Mouse (Mus musculus) midbrain, embryonic 11.5 days (tissue): ENCODE measurements around the gene Gfra4. TPM values are rescaled to one million over a fixed set of nuclear protein-coding genes. Genes with fewer than 3 reads are reported as not detected.

Experiments
- ATAC-seq: fragments of 200-750 bp; cut with Nextera tagmentation; 2 replicates; pipeline ENCODE4 v1.8.0; 2017; ENCODE audit warnings: moderate TSS enrichment, moderate library complexity; ENCODE audit not compliant: low FRiP score
- DNase-seq: peaks from one replicate; pipeline ENCODE4 v3.0.0; 2015; ENCODE audit warnings: low spot score; ENCODE audit errors: missing footprints
- H3K27ac ChIP-seq: fragments of 300-500 bp; sonication (generic); 2 replicates; pipeline ENCODE4 v1.5.1; 2014; ENCODE audit warnings: low read depth, low read length
- H3K27me3 ChIP-seq: fragments of 300-500 bp; sonication (generic); 2 replicates; pipeline ENCODE4 v1.6.1; 2014; ENCODE audit warnings: mild to moderate bottlenecking, low read length, moderate library complexity, mixed read lengths; ENCODE audit not compliant: control insufficient read depth, insufficient read depth
- H3K36me3 ChIP-seq: fragments of 300-500 bp; sonication (generic); 2 replicates; pipeline ENCODE4 v1.6.1; 2014; ENCODE audit warnings: mild to moderate bottlenecking, low read length, moderate library complexity, mixed read lengths; ENCODE audit not compliant: control insufficient read depth, insufficient read depth
- H3K4me1 ChIP-seq: fragments of 300-500 bp; sonication (generic); 2 replicates; pipeline ENCODE4 v1.6.1; 2014; ENCODE audit warnings: low read length; ENCODE audit not compliant: control insufficient read depth, insufficient read depth
- H3K4me2 ChIP-seq: fragments of 300-500 bp; sonication (generic); 2 replicates; pipeline ENCODE4 v1.6.1; 2014; ENCODE audit warnings: mild to moderate bottlenecking, moderate library complexity
- H3K4me3 ChIP-seq: fragments of 300-500 bp; sonication (generic); 2 replicates; pipeline ENCODE4 v1.5.1; 2014; ENCODE audit warnings: low read depth, low read length
- H3K9ac ChIP-seq: fragments of 300-500 bp; sonication (generic); 2 replicates; pipeline ENCODE4 v1.6.1; 2014; ENCODE audit warnings: low read length
- H3K9me3 ChIP-seq: fragments of 300-500 bp; sonication (generic); 2 replicates; pipeline ENCODE4 v1.6.1; 2016; ENCODE audit warnings: low read length; ENCODE audit not compliant: control insufficient read depth
- WGBS: fragments of 180-500 bp; shearing (Covaris S2); extraction: QIAGEN DNeasy Blood & Tissue Kit; methylation state at CpG from one replicate; pipeline ENCODE4 v1.1.7; 2014; 5-methylcytosine and 5-hydroxymethylcytosine counted together
- polyA plus RNA-seq: library from polyadenylated mRNA; unstranded; fragments of >200 nt; fragmentation: Nextera tagmentation; extraction: Ambion mirVana; gene quantifications from 2 replicates; pipeline ENCODE4 v1.2.1, GENCODE M21; 2014

The Gfra4 gene
- polyA plus RNA-seq, 1 experiment from 2014 or later, result 2.1 TPM

DNA sequence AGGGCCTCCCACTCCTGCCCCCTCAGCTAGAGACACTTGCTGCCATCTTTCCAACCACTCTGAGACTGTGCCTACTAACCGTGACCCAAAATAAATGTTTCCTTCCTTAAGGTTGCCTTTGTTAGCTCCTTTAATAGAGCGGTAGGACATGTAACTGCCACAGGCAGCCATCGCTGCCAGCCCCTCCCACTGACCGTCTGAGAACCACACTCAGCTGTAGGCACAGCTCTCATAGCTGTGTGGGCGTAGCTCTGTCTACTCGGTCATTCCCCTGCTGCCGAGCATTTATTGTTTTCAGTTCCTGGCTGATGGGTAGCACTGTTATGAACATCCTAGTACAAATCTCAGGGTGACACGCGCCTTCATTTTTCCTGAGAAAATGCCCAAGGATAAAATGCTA, 23.5 kb upstream of the Gfra4 start:
- 80% methylated on average over 9 of the region's 9 CpGs for WGBS
- ATAC-seq (no peak), DNase-seq (no peak)
- Histone ChIP-seq H3K4me3 (no peak overlapping the region), H3K4me2 (no peak overlapping the region), H3K4me1 (peaks cover 3% of the 10 kb centered on the region; the same call in 1 of the 2 replicates), H3K9me3 (no peaks in the 10 kb centered on the region), H3K27ac (no peak overlapping the region), H3K27me3 (peaks cover 14% of the 10 kb centered on the region), H3K36me3 (no peaks in the 10 kb centered on the region), H3K9ac (no peak overlapping the region)

DNA sequence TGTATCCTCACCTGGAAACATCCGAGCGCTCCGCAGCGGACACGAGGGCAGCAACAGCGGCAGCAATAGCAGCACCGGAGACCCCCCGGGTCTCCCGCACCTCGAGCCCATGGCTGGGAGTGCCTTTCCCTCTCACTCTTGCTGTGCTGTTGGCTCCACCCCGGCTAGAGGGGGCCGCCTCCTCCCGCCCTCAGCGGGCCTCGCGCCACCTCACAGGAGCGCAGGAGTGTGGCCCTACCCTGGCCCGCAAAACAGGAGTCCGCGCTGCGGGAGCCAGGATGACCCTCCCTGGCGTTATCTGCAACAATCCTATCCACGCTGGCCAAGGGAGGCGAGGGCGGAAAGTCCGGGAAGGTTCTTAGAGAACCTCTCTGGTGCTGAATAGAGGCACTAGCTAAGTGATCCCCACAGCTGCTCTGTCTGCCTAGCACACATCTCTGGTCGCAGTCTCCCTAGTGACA, 20.5 kb upstream of the Gfra4 start, which contains the start of gene Adam33:
Gene Adam33 (minus strand): TSS at position 411 of the 461 bp plus-strand sequence.
- H3K27me3 ChIP-seq, result peaks cover 14% of the 10 kb centered on the region
- H3K9me3 ChIP-seq, result no peaks in the 10 kb centered on the region

DNA sequence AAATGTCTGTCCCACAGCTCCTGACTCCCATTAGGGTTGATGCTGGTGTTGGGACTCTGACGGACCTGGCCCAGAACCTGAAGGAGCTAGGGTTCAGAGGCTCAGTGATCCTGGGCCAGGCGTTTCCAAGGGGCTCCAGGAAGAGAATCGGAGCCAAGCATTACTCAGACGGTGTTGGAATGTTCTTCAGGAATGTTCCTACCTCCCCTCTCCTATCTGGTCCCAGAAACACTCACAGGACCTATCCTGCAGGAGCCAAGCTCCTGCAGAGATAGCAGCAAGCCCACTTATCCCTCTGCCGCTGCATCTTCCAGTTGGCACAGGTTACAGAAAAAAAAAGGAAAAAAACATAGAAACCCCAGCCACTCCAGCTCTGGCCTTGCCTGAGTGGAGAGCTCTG, 18.7 kb upstream of the Gfra4 start:
- no peaks in the 10 kb centered on the region for H3K9me3 ChIP-seq
- no peaks in the 10 kb centered on the region for H3K36me3 ChIP-seq
- DNase-seq (no peak), ATAC-seq (no peak)
- no peak overlapping the region for H3K27ac ChIP-seq
- no peak overlapping the region for H3K4me3 ChIP-seq
- no peak overlapping the region for H3K9ac ChIP-seq
- H3K4me1 ChIP-seq, result peaks cover 3% of the 10 kb centered on the region; the same call in 1 of the 2 replicates
- H3K4me2 ChIP-seq, result no peak overlapping the region
- WGBS, result 76% methylated on average over 5 of the region's 5 CpGs
- peaks cover 17% of the 10 kb centered on the region for H3K27me3 ChIP-seq

More for the DNA sequence above, 20.5 kb upstream of the Gfra4 start, which contains the start of gene Adam33:
- H3K36me3 ChIP-seq, result no peaks in the 10 kb centered on the region
- H3K9ac ChIP-seq, result no peak within 1 kb of the TSS; the same call in 1 of the 2 replicates
- H3K27ac ChIP-seq, result no peak within 1 kb of the TSS
- peak; percentile 87 for DNase-seq
- H3K4me2 ChIP-seq, result peak within 1 kb of the TSS; percentile 41
- ATAC-seq, result no peak
- H3K4me3 ChIP-seq, result peak within 1 kb of the TSS; percentile 13; the same call in 1 of the 2 replicates
- H3K4me1 ChIP-seq, result peaks cover 3% of the 10 kb centered on the region; the same call in 1 of the 2 replicates
- 3% methylated on average over 22 of the region's 27 CpGs for WGBS

DNA sequence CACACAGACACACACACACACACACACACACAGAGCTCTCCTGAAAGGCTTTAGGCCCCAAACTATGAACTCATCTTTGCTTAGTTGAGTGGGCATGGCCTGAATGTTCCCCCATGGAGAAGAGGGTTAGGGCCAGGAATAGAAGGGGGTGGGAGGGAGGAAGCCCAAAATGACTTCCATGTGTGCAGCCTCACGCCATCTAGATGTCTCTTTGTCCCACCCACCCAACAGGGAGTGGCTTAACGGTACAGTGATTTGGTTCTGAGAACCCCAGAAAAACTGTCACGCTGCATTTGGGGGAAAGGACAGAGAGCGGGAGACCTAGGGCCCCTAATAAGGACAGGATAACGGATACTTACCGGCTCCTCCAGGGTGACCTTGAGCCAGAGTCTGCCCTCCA, 17.9 kb upstream of the Gfra4 start:
- no peak overlapping the region for H3K9ac ChIP-seq
- peaks cover 25% of the 10 kb centered on the region for H3K27me3 ChIP-seq
- no peak overlapping the region for H3K4me2 ChIP-seq
- 58% methylated on average over 6 of the region's 6 CpGs for WGBS
- peaks cover 3% of the 10 kb centered on the region; the same call in 1 of the 2 replicates for H3K4me1 ChIP-seq
- no peaks in the 10 kb centered on the region for H3K36me3 ChIP-seq
- ATAC-seq (no peak), DNase-seq (no peak)
- no peak overlapping the region for H3K27ac ChIP-seq
- no peaks in the 10 kb centered on the region for H3K9me3 ChIP-seq
- no peak overlapping the region for H3K4me3 ChIP-seq

DNA sequence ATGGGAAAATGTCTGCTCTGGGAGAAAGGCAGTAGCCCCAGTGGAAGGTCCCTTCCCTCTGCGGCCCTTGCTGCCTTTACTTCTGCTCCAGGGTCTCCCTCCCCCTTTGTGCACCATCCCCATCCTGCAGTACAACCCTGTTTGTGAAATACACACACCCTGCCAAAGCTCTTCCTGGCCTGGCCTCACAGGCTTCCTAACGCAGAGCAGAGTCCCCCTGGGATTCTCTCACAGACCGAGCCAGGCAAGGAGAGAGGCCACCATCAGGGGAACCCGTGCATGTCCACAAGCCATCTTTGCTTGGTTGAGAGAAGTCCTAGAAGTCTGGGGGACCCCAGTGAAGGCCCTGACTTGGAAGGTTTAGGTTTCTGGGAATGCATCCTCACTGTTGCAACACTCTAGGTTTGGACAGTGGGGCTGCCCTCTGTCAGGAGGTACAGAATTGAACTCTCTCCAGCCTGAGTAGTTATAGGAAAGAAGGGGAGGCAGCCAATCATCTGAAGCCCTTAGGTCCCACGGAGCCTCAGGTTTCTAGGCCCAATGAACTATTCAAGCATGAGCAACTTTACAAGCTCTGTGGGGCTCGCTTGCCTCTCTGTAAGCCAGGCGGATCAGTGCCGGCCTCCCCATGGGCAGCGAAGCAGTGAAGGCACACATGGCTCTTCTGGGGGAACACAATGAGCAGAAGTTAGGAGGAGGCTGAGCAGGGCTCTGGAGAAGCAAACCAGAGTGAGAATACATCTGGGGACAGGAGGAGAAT, 17.1 kb upstream of the Gfra4 start:
- 54% methylated on average over 9 of the region's 9 CpGs for WGBS
- DNase-seq (no peak), ATAC-seq (no peak)
- no peak overlapping the region for H3K27ac ChIP-seq
- peaks cover 33% of the 10 kb centered on the region for H3K27me3 ChIP-seq
- no peaks in the 10 kb centered on the region for H3K9me3 ChIP-seq
- peaks cover 6% of the 10 kb centered on the region; the same call in 1 of the 2 replicates for H3K4me1 ChIP-seq
- H3K4me2 ChIP-seq, result no peak overlapping the region
- no peaks in the 10 kb centered on the region for H3K36me3 ChIP-seq
- H3K9ac ChIP-seq, result no peak overlapping the region
- H3K4me3 ChIP-seq, result no peak overlapping the region

DNA sequence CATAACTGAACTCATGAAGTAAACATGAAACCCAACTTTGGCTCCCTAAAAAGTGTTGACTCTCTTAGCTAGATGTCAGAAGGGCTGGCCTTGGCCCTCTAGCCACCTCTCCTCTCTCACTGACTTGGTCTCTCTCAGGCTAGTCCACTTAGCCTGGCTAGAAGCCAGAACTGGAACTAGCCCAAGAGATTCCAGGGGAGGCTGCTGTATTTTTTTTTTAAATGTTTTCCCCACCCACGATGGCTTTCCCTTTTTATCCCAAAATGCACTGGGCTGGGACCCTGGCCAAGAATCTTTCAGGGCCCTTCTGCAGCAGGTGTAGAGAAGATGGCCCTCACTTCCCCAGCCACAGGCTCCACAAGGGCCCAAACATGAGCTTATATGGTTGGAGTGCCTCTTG, 16.5 kb upstream of the Gfra4 start:
- no peaks in the 10 kb centered on the region for H3K36me3 ChIP-seq
- DNase-seq, result no peak
- H3K4me2 ChIP-seq, result no peak overlapping the region
- H3K4me1 ChIP-seq, result peaks cover 6% of the 10 kb centered on the region; the same call in 1 of the 2 replicates
- no peak overlapping the region for H3K4me3 ChIP-seq
- no peak for ATAC-seq
- no peak overlapping the region for H3K9ac ChIP-seq
- H3K9me3 ChIP-seq, result no peaks in the 10 kb centered on the region
- H3K27me3 ChIP-seq, result peaks cover 39% of the 10 kb centered on the region
- no peak overlapping the region for H3K27ac ChIP-seq
- WGBS, result 86% methylated on average over 1 of the region's 1 CpGs

DNA sequence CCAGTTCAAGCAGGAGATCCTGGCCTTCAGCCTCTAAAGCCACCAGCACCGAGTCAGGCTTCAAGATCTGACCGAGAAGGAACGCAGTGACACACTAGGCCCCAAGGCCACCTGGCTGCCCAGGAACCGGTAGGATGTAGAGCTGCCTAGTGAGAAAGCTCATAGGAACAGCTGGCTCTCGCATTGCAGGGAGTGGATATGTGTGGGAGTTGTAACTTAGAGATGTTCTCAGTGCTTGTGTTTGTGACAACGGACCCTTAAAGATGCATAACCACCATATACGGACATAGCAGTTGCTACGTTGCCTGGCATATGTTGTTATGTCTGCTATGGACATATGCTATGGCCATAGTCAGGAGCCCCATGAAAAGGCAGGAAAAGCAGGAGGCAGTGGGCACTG, 15.8 kb upstream of the Gfra4 start:
- H3K4me2 ChIP-seq, result no peak overlapping the region
- WGBS, result 92% methylated on average over 8 of the region's 8 CpGs
- H3K9ac ChIP-seq, result no peak overlapping the region
- no peak overlapping the region for H3K4me3 ChIP-seq
- DNase-seq (no peak), ATAC-seq (no peak)
- H3K27me3 ChIP-seq, result peaks cover 43% of the 10 kb centered on the region
- H3K9me3 ChIP-seq, result no peaks in the 10 kb centered on the region
- H3K27ac ChIP-seq, result no peak overlapping the region
- H3K4me1 ChIP-seq, result peaks cover 6% of the 10 kb centered on the region; the same call in 1 of the 2 replicates
- no peaks in the 10 kb centered on the region for H3K36me3 ChIP-seq

DNA sequence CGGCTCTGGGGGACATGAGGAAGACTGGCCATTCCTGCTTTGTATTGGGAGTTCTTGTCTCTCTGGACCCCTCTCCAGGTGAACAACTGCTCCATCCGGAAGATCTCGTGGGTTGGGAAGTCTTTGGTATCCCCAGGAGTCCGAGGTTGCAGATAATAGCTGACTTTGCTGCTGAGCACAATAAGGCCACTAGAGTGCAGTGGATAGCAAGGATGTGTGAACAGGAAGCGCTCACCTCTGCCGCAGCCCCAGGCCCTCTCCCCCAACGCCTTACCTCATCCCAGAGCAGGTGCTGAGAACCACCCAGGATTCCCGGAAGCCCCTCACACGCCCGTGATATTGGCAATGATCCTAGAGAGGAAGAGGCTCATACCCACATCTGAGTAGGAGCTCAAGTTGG, 13.3 kb upstream of the Gfra4 start:
- 3% methylated on average over 10 of the region's 10 CpGs for WGBS
- DNase-seq (peak; percentile 87), ATAC-seq (peak; percentile 26; the same call in 1 of the 2 replicates)
- Histone ChIP-seq H3K4me2 (no peak overlapping the region), H3K9ac (no peak overlapping the region), H3K4me3 (no peak overlapping the region), H3K9me3 (no peaks in the 10 kb centered on the region), H3K27me3 (peaks cover 51% of the 10 kb centered on the region), H3K36me3 (no peaks in the 10 kb centered on the region), H3K4me1 (peaks cover 4% of the 10 kb centered on the region; the same call in 1 of the 2 replicates), H3K27ac (no peak overlapping the region)

DNA sequence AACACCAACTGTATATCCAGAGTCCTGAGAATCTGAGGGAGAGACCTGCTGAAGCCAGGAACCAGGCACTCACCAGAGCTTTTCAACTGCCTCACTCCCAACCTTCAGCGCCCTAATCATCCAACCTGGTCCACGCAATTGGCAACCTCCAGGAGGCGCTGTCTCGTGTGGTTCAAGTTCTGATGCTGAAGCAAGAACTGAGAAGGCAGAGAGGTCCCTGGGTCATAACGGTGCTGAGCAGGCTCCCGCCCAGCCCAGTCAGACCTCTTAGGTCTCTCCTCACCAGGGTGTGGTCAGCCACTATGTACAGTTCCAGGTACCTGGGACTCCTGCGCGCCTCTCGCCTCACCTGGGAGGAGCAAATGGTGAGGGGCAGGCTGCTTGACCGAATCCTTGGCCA, 12.7 kb upstream of the Gfra4 start:
- H3K36me3 ChIP-seq, result no peaks in the 10 kb centered on the region
- H3K27ac ChIP-seq, result no peak overlapping the region
- WGBS, result 6% methylated on average over 10 of the region's 10 CpGs
- peak overlapping the region; percentile 19; the same call in 1 of the 2 replicates for H3K4me2 ChIP-seq
- H3K4me3 ChIP-seq, result no peak overlapping the region
- no peaks in the 10 kb centered on the region for H3K9me3 ChIP-seq
- DNase-seq (peak; percentile 97), ATAC-seq (peak; percentile 36; the same call in 1 of the 2 replicates)
- peaks cover 4% of the 10 kb centered on the region; the same call in 1 of the 2 replicates for H3K4me1 ChIP-seq
- no peak overlapping the region for H3K9ac ChIP-seq
- peaks cover 51% of the 10 kb centered on the region for H3K27me3 ChIP-seq
